Mouse (Mus musculus) embryo, embryonic 10.5 days (tissue): ENCODE data around the gene Eml6.
"Not testable (repeated sequence)": the region's sequence is repeated elsewhere in the genome, so short reads cannot be mapped to it uniquely, and the experiment has no call there.

Experiments used
- DNase-seq: peaks from one replicate; pipeline ENCODE4 v3.0.0-alpha.2; 2015; ENCODE audit warnings: low spot score

The Eml6 gene

DNA sequence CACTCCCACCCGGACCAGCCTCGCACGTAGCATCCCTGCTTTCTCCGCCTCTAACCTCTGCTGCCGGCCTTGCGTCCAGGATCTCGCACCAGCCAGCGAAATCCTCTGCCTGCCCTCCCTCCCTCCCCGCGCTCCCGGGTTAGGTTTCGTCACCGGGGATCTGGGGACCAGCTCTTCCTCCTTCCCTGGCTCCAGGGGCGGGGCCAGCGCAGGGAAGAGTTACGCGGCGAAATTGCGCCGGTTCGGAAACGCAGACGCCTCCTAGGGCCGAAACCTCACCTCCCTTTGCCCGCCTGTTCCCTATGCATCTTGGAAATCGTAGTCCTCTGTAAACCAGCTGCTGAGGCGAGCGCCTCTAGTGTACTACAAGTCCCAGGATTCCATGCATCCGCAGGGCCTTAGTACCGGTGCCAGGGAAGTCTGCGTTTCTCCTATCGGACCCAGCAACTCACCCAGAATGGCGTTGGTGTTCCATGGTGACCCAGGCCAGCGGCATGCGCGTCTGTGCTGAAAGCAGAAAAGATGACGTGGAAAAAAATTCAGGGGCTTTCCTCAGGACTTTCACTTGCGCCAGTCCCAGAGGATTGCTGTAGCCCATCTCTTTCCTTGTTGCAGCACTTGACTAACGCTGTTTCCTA, at the start of gene Eml6:
Eml6 (minus strand) TSS at position 199 of the 638 bp plus-strand sequence.
- peak; percentile 97 for DNase-seq

- peak; percentile 32 for DNase-seq
These were observed 31.5 kb upstream of the Eml6 start for GRCm38 (mm10) chr11:30057299-30057698.

DNA sequence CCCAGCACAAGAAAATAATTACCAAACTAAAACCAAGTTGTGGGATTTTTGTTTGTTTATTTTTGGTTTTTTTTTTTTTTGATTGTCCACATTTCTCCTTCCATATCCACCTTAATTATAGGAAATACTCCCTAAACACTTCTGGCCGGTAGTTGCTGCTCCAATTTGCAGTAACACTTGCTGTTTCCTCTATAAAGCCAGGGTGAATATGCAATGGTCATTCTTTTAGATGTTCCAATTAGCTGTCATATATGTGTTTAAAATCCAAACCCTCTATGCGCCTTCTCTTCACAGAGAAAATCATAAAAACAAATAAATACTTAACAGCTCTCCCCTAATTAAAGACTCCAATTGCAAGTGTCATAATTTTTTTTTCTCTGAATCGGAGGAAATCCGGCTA, 689 bp downstream of the Eml6 start:
- DNase-seq, result peak; percentile 23

- DNase-seq, result peak; percentile 44
These were observed 1.4 kb downstream of the Eml6 start for GRCm38 (mm10) chr11:30024261-30025071.

DNA sequence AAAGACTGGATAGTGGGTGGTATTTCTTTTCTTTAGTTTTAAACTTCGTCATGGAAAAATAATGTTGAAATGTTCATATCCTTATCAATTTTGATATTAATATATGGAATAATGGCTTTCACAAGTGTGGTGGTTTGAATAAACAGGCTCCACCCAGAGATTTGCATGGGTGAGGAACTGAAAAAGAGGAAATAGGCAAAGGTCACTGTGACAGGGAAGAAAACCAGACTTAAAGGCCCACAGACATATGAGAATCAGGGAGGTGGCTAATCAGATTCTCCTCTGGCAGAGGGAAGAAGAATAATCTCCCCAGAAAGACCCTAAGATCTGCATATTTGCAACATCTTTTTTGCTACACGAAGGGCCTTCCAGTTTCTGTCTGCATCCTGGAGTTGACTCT, 39.6 kb downstream of the Eml6 start:
- DNase-seq, result no peak

DNA sequence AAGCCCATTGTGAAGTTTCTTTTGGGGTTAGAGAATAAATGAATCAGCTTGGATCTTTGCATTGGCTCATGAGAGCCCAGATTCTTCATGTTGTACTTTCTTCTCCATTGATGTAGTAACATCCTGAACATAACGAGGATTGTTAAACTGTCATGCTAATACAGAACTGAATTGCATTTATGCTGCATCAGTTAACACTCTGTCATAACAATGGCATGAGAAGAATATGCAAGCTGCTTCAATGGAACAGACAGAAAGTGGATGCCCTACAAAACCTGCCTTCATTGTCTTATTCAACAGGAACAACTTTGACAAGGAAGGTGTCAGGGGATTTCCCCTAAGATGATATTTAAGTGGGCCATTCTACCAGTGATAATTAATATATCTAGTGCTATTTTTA, 57.0 kb downstream of the Eml6 start:
- DNase-seq, result no peak

DNA sequence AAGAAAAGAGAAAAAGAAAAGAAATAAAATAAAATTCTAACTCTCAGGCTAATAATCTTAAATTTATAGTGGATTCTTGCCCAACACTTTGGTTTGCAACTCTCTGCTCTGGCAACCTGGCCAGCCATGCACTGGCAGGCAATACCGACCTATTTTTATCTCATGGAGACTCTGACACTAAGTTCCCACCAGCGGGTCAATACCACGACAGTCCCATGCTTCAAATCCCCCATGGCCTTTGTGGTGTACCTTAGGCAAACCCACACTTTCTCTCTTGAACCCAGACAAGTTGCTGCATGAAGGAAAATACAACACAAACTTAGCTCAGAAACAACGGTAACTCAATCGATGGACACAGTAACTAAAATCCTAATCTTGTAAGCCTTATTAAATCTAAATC, 66.5 kb downstream of the Eml6 start:
- no peak for DNase-seq

GRCm38 (mm10) chr11:29944661-29945060, 81.2 kb downstream of the Eml6 start:
- DNase-seq, result no peak

- no peak for DNase-seq
These were observed 101.5 kb downstream of the Eml6 start for GRCm38 (mm10) chr11:29924332-29924731.

DNA sequence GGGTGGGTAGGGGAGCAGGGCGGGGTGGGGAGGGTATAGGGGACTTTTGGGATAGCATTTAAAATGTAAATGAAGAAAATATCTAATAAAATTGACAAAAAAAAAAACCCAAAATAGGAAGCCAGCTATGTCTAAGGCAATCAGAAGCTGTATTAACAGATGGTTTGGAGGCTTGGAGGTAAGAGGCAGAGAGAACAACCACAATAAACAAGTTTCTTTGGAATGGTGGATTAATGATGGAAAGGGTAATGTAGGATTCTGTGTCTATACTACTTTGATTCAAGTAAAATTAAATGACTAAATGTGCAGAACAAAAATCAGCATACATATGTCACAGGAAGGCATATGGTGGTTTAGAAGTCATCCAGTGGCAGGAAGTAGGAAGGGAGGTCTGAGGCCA, 102.0 kb downstream of the Eml6 start:
- DNase-seq, result no peak

DNA sequence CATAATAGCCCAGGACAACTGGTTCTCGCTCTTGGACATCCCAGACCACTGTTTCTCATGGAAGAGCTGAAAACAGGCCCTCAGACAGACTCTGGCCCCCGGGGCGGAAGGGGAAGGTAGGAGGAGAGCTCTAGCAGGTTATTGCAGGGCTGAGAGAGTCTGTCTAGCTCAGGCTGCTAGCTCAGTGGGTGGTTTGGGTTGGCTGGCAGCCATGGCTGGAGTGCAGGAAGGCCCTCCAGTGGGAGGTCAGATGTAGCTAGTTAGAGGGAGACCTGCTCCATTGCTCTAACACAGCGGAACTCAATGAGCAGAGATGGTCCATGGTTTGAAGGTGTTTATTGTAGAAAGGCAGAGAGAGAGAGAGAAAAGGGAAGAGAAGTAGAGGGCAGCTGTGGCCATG, 112.7 kb downstream of the Eml6 start:
- DNase-seq, result no peak

DNA sequence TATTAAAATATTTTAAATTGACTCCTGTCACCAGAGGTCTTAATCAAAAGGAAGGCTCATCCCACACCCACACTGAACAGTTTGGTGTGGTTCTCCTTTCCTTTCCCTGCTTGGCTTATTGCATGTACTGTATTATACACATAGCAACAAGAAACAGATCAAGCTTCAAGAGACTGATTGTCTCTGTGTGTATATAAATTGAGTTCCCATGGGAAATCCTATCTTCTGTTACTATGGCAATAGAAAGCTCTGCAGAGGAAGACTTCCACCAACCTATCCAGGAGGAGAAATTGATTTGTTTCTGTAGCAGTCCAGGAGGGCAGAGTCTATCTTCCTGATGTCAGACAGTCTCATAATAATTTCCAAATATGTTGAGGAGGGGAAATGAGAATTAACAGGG, 116.5 kb downstream of the Eml6 start:
- no peak for DNase-seq

GRCm38 (mm10) chr11:29885160-29885559, 140.7 kb downstream of the Eml6 start:
- DNase-seq, result peak; percentile 84

DNA sequence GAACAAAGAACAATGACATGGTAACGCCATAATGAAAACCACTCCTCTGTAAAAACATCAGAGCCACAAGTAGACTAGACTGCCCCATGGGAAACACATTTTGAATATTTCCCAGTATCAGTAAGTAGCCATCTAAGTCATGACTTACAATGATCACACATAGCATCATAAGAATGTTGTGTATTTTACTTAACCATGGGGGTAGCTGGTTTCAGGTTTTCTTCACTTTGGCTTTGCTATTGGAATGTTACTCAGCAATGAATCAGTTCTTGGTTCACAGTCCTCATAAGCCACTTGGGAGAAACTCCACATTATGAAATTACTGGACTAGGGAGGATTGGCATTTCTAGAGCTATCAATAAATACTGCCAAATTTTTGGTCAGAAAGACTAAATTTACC, 141.5 kb downstream of the Eml6 start:
- DNase-seq, result no peak

GRCm38 (mm10) chr11:29883024-29883423, 142.8 kb downstream of the Eml6 start:
- no peak for DNase-seq

- no peak for DNase-seq
These were observed 146.2 kb downstream of the Eml6 start for GRCm38 (mm10) chr11:29879641-29880040.

DNA sequence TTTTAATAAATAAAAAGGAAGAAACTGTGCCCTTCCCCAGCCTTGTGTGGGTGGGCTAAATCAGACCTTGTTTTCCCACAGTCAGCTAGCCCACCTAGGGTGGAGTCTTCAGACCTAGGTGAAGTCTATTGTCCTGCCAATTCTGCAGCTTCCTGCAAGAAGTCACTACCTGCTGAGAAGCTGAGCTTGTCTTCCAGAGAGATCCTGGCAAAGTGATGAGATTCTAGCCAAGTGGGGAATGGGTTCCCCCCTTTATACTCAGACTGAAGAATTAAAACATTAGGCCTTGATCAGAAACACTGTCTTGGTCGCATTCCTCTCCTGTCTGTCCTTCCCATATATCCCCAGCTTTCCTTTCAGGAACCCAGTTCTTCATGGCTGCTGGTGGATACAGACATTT, 147.9 kb downstream of the Eml6 start:
- no peak for DNase-seq

- no peak for DNase-seq
These were observed 148.6 kb downstream of the Eml6 start for GRCm38 (mm10) chr11:29877280-29877679.

DNA sequence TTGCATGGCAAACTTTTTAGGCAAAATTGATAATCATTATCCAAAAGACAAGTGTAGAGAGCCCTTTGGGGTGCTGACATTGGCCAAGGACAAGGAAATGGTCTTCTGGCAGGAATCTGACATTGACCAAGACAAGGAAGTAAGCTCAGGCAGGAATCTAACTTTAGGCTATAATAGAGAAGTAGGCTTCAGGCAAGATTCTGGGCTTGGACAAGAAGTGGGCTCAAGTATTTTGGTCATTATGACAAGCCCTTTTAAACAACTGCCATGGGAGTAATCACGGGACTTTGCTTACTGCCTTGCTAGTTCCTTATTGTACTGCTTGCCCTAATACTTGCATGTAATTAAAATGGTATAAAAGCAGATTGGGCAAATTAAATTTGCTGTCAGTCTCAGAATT, 151.1 kb downstream of the Eml6 start:
- DNase-seq, result not testable (repeated sequence)

DNA sequence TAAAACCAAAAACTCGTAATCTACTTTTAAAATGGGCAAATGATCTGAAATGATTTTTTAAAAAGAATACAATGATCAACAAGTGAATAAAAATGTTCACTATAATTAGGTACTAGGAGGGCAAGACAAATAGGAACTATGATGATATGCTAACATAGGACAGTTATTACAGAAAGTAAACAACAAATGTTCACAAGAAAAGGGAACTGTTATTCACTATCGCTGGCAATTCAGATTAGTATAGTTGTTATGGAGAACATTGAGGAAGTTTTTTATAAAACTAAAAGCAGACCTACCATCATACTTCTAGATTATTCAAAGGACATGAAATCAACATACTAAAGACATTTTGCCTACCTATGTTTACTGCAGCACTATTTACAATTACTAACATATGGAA, 155.7 kb downstream of the Eml6 start:
- DNase-seq, result no peak

DNA sequence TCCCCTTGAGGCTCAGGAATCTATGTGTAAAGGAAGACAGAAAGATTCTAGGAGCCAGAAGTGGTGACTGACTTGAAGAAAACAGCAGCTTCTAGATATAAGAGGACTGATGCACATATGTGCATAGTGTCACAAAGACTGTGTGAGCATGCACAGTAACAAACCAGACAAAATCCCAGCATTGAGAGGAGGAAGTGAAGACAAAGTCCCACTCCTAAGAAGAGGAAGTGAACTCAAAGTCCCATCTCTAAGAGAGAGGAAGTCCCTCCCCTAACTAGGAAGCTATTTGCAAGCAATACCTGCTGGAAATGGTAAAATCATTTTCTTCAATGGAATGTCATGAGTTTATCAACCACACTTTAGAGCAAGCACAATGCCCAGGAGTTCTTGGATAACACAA, 161.6 kb downstream of the Eml6 start:
- no peak for DNase-seq

DNA sequence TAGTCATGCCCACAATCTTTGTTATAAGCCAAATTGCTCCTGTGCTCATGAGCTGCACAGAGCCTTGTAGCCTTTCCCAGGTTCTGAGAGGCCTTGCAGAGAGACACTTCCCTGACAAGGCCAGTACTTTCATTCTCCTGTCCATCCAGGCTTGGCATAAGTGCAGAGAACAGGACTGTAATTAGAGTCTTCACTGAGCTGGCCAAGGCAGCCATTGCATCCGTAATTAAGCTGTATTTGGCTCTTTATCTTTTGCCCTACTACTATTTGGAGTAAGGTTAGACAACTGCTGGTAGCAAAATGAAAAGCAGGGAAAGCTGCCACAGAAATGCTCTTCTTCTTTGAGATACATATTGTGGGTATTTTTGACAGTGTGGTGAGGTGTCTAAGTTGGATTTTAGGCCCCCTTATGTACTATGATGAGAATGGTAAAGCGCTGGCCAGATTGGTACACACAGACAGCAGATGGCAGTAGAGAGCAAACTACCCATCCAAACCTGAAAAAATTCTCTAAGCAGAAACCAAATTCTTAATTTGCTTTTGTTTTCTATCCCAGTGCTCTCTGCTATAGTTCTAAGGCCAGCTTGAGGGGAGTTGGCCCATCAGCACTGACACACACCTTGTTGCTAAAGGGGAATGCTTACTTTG, 164.0 kb downstream of the Eml6 start:
- DNase-seq, result peak; percentile 76

GRCm38 (mm10) chr11:29861040-29861439, 164.8 kb downstream of the Eml6 start:
- no peak for DNase-seq
